Mouse (Mus musculus) Patski (cell line): ENCODE measurements at regions not wholly inside any gene's neighbourhood (a gene's known extent, or its start where the extent isn't known, plus 50 kb on each side); places are given as distances from the start of the nearest gene placed in this dataset.

Experiments
- ATAC-seq: fragments of 100-300 bp; one replicate; pipeline ENCODE4 v1.8.0; 2021
- CTCF ChIA-PET: fragments of 350-600 bp; sonication (Branson Sonifier 250); formaldehyde crosslinking; loops from one replicate; lab custom pipeline; 2022; ENCODE audit warnings: inconsistent platforms; lab: Charles Lee
- POLR2A ChIA-PET: fragments of 350-600 bp; sonication (Branson Sonifier 250); formaldehyde crosslinking; loops from one replicate; lab custom pipeline; 2022; ENCODE audit warnings: antibody characterized with exemption, inconsistent platforms; lab: Charles Lee
- DNase-seq: peaks from one replicate; pipeline ENCODE4 v3.0.0-alpha.2; 2011; ENCODE audit warnings: low read depth, low spot score
- H3K27me3 ChIP-seq: fragments of 371-371 bp; one replicate; pipeline ENCODE4 v1.5.1; 2021
- CTCF ChIP-seq: fragments of 100-300 bp; IDR thresholded peaks from one replicate; pipeline ENCODE4 v1.5.1; 2021
- in situ Hi-C: fragments of 300-500 bp; cut with MboI; formaldehyde crosslinking; loops from 3 replicates; pipeline ENCODE4 v1.11.1; 2018; ENCODE audit warnings: low pct_unique_long_range_greater_than_20kb, mixed read lengths

DNA sequence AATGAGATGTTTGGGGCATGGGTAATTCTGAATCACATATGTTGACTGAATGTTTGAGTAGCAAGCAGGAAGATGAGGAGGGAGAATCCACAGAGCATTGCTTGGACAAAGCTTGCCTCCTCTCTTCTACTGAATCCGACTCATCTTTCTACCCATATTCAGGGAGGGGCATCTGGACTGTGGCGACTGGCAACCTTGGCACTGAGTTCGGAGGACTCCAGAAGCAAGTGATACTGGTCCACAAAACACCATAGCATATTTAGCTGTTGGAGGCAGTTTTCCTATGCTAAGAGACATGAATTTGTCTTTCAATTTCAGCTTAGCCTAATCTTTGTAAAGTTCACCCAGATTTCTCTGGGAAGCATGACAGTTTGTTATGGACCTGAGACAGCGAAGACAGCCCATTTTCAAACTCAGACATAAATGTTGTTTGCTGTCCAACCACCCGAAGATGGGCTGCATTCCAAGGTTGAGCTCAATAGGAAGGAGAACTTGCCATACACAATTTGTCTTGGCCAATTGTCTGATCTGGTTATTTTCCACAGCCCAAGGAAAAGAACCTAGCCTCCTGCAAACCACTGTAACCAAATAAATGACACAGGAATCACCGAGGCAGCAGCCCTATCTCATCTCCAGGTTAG lies 224.0 kb upstream of the Pld5 start:
- peaks cover 10% of the 10 kb centered on the region for H3K27me3 ChIP-seq
- POLR2A ChIA-PET, result no interaction called here
- DNase-seq (no peak), ATAC-seq (no peak)
- no peak for TF ChIP-seq CTCF
- CTCF ChIA-PET, result interaction anchor here (1.0 kb wide), 1 partner anchor 27 kb away, joined by 3 read pairs; no protein-coding TSS in a partner anchor
- in situ Hi-C loops, result no loop called here

DNA sequence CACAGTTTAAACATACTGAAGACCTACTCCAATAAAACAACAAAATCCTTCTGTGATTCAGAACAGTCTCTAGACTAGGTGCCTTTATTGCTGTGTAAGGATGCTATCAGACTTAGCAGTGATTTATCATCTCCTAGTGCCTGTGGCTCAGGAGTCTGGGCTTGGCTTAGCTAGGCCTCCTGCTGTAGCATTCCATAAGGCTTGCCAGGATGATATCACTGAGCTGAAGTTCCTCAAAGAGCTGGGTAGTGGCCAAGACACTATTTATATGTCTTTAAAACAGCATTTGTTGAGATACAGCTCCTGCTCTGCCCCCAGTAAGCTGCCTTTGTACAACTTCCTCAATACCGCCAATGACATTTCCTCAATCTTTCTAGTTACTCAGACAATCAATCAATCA lies 193.4 kb upstream of the Pld5 start:
- ATAC-seq (no peak), DNase-seq (no peak)
- H3K27me3 ChIP-seq, result no peaks in the 10 kb centered on the region
- in situ Hi-C loops, result no loop called here
- no peak for TF ChIP-seq CTCF
- ChIA-PET CTCF (no interaction called here), POLR2A (interaction anchor here (0.6 kb wide), 1 partner anchor 302 kb away, joined by 3 read pairs; no protein-coding TSS in a partner anchor)

DNA sequence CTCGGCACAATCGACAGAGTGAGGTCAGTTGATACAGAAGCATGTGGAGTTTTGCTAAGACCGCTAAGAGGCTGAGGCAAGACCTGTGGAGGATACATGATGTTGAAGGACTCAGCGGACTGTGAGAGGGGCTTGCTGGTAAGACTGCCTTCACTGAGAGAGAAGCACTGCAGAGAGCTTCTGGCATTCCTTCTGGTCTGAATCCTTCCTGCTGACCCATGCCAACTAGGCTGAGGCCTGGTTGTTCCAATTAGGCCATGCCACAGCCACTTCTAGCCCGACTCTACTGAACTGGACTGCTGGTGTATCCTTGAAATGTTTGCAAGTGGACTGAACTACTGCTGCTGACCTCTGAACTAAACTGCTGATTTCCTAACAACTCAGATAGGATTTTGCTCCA lies 187.0 kb upstream of the Pld5 start:
- in situ Hi-C loops, result no loop called here
- POLR2A ChIA-PET, result no interaction called here
- no peak for DNase-seq
- no peak for ATAC-seq
- H3K27me3 ChIP-seq, result peaks cover 8% of the 10 kb centered on the region
- no peak for TF ChIP-seq CTCF
- CTCF ChIA-PET, result no interaction called here

DNA sequence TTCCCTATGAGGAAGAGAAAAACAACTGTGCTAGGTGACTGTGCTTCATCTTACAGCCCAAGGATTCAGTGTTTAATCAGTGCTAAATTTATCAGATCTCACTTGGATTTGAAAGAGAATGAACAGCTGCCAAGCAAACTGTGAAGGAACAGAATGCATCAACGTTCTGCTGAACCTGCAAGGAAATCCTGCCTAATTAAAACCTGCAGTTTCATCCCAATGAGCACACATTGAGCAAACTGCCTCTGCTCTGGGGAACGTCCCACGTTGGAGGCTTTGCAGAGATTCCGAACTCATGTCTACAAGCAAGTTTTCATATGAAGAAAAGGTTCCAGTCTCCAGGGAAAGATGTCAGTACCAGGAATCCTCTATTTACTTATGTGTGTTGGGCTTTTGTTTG lies 171.6 kb upstream of the Pld5 start:
- CTCF ChIA-PET, result no interaction called here
- H3K27me3 ChIP-seq, result no peaks in the 10 kb centered on the region
- ATAC-seq, result no peak
- POLR2A ChIA-PET, result no interaction called here
- TF ChIP-seq CTCF, result no peak
- DNase-seq, result no peak
- in situ Hi-C loops, result no loop called here

DNA sequence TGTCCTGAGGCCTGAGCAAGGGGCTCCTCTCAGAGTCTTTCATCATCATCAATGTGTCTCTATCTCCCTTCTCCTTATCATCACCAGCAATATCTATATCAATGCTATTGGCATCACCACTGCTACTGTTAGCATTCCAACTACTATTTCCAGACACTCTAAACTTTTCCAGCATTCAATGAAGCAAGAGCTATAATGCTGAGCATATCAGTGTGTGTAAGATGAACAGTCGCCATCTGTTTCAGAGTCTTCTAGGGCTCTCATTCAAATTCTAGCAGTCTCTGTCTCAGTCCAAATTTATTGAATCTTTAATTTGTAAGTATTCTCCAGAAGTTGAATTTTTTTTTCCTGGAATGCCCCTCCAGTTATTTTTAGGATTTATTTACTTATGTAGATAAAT lies 168.6 kb upstream of the Pld5 start:
- no peak for TF ChIP-seq CTCF
- POLR2A ChIA-PET, result no interaction called here
- in situ Hi-C loops, result no loop called here
- DNase-seq (no peak), ATAC-seq (no peak)
- H3K27me3 ChIP-seq, result no peaks in the 10 kb centered on the region
- CTCF ChIA-PET, result no interaction called here

DNA sequence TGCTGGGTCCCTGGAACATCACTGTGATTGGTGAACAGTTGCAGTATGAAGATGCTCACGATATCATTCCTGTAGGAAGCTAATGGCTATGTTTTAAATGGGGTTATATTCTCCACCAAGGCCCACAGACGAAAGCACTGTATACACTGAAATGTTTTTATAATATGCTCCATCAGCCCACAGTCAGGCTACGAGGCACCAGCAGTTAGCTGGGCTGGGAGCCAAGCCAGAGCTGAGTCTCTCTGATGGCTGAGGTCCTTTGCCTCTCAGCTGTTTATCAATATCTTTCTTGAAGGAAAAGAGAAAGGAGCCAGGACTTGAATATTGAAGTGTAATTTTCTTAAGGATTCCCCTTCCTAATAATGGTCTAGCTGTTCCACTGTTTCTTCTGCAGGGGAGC lies 165.1 kb upstream of the Pld5 start:
- ChIA-PET POLR2A (no interaction called here), CTCF (no interaction called here)
- ATAC-seq, result no peak
- H3K27me3 ChIP-seq, result no peaks in the 10 kb centered on the region
- TF ChIP-seq CTCF, result no peak
- in situ Hi-C loops, result no loop called here
- no peak for DNase-seq

DNA sequence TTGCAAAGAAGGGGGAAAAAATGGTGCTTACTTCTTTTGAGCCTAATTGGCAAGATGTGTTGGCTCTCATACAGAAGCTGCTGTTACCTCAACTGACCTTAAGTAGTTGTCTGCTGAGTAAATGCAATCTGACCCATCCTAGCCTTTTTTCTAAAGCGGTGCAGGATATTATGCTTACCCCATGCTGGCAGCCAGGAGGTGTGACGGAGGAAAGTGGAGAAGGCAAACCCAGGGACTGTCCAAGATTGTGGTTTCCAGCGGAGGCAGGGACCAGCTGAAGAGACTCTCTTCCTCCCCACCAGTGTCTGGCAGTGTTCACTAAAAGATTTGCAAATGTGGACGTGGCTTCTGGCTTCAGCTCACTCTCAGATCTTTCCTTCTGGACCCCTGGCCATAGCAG lies 152.7 kb upstream of the Pld5 start:
- no peak for TF ChIP-seq CTCF
- ATAC-seq (no peak), DNase-seq (no peak)
- POLR2A ChIA-PET, result interaction anchor here (0.6 kb wide), 1 partner anchor 105 kb away, joined by 3 read pairs; no protein-coding TSS in a partner anchor
- CTCF ChIA-PET, result no interaction called here
- in situ Hi-C loops, result no loop called here
- no peaks in the 10 kb centered on the region for H3K27me3 ChIP-seq

DNA sequence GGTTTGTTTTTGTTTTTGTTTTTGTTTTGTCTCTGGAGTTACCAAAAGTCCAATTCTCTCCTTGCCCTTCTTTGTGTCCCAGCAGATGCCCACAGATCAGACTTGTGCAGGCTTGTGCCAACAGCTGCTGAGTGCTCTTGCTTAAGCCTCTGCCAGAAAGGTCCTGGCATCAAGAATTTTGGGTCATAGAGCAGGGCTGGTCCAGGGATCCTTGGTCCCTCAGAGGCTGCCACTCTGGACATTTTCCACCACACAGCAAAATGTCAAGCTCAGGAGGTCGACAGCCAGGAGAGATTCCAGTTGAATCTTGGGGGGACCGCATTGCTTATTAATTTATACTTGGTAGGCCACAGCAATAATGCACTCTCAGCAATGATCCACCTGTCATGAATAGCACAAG lies 151.9 kb upstream of the Pld5 start:
- no peak for TF ChIP-seq CTCF
- POLR2A ChIA-PET, result no interaction called here
- CTCF ChIA-PET, result no interaction called here
- H3K27me3 ChIP-seq, result no peaks in the 10 kb centered on the region
- DNase-seq (no peak), ATAC-seq (no peak)
- in situ Hi-C loops, result no loop called here

DNA sequence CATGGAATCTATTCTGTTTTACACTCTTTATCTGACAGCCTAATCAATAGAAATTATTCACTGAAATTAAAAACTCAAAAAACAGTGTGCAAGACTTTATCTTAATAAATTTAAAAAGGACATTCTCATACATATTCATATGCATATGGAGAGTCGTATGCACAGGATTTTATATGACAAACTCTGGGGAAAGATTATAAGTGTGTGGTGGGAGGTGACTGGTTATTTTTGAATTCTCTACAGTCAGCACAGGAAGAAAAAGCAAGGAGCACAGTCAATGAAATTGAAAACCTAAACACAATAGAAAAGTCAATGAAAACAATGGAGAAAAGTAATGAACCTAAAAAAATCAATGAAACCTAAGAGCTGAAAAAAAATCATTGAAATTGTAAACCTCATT lies 142.1 kb upstream of the Pld5 start:
- in situ Hi-C loops, result no loop called here
- ChIA-PET CTCF (no interaction called here), POLR2A (no interaction called here)
- no peak for TF ChIP-seq CTCF
- H3K27me3 ChIP-seq, result no peaks in the 10 kb centered on the region
- no peak for DNase-seq
- ATAC-seq, result no peak

DNA sequence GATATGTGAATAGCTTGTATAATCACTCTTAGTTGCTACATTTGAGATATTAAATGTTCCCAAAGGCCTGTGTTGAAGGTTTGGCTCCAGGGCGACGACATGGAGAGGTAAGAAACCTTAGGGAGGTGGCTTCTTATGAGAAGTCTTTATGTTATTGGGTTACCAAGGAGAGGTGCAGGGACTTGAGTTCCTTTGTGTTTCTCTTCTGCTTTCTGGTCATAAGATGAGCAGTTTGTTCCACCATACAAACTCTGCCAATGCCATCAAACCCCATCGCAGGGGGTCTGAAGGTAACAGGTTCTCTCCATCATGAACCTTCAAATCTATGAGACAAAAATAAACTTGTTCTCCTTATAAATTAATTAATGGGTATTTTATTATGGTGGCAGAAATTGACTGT lies 129.0 kb upstream of the Pld5 start:
- TF ChIP-seq CTCF, result no peak
- H3K27me3 ChIP-seq, result no peaks in the 10 kb centered on the region
- in situ Hi-C loops, result no loop called here
- POLR2A ChIA-PET, result no interaction called here
- no peak for DNase-seq
- CTCF ChIA-PET, result no interaction called here
- no peak for ATAC-seq

DNA sequence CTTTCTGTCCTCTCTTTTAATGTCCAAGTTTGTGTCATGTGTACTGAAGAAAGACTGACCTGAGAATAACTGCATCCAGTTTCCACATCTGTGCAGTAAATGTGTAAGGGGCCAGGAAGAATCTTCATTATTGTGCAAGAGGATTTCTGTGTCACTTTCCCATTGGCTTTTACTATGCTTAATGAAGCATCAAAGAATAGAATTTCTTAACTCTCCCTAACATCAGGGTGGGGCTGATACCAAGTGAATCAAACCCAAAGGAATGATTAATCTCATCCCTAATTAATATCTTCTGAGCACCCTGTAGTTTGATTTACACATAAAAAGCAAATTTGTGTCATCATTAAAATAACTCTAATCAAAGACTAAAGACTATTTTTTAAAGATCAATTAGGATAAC lies 104.5 kb upstream of the Pld5 start:
- in situ Hi-C loops, result no loop called here
- POLR2A ChIA-PET, result no interaction called here
- CTCF ChIA-PET, result interaction anchor here (1.3 kb wide), 1 partner anchor 13 kb away, joined by 3 read pairs; no protein-coding TSS in a partner anchor
- no peak for ATAC-seq
- DNase-seq, result no peak
- no peaks in the 10 kb centered on the region for H3K27me3 ChIP-seq
- no peak for TF ChIP-seq CTCF

DNA sequence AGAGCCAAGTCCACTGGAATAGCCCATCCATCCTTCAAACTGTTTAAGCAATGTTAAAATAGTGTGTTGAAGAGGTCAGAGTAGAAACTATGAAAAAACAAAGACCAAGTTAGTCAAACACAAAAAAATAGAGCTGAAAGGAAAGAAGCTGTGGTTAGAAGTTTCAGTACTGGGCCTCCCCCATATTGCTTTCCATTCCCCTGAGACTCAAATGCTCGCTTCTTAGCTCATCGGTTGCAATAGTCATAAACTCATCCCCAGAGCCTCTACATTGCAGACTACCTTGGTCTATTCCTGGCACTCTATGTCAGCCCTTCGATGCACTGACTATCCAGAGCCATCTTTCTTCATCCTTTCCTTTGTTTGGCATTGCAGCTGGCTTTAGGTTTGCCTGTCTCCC lies 91.8 kb upstream of the Pld5 start:
- in situ Hi-C loops, result no loop called here
- TF ChIP-seq CTCF, result no peak
- H3K27me3 ChIP-seq, result no peaks in the 10 kb centered on the region
- no peak for DNase-seq
- POLR2A ChIA-PET, result no interaction called here
- ATAC-seq, result no peak
- CTCF ChIA-PET, result interaction anchor here (1.2 kb wide), 1 partner anchor 13 kb away, joined by 3 read pairs; no protein-coding TSS in a partner anchor
